Mouse (Mus musculus): ENCODE data around the gene Efemp2. TPM values are rescaled to one million over a fixed set of nuclear protein-coding genes. Genes with fewer than 3 reads are reported as not detected.

Gene Efemp2
- polyA plus RNA-seq, 1 experiment from 2014 or later: 54.0 TPM

- Histone ChIP-seq H3K4me3 (replicated peaks) (no peak overlapping the region), H3K36me3 (no peaks in the 10 kb centered on the region), H3K27ac (replicated peaks) (0 out of 2 replicates have a peak overlapping the region, but pooled peaks have one; percentile 45), H3K27me3 (replicated peaks) (no peaks in the 10 kb centered on the region), H3K4me1 (peaks cover 33% of the 10 kb centered on the region), H3K4me2 (peak overlapping the region; percentile 11; the same call in 1 of the 2 replicates), H3K9me3 (replicated peaks) (no peaks in the 10 kb centered on the region), H3K9ac (replicated peaks) (no peak overlapping the region)
- no peak for ATAC-seq (ENCODE audit: low FRiP score)
- 80% methylated on average over 12 of the region's 12 CpGs for WGBS
Measured at GRCm38 (mm10) chr19:5512091-5513004, 38.6 kb downstream of the Efemp2 start.

GRCm38 (mm10) chr19:5513005-5513349 is 39.2 kb downstream of the Efemp2 start:
- Histone ChIP-seq H3K9ac (replicated peaks) (no peak overlapping the region), H3K27ac (replicated peaks) (no peak overlapping the region), H3K9me3 (replicated peaks) (no peaks in the 10 kb centered on the region), H3K36me3 (no peaks in the 10 kb centered on the region), H3K4me3 (replicated peaks) (no peak overlapping the region), H3K4me1 (peaks cover 32% of the 10 kb centered on the region), H3K4me2 (no peak overlapping the region), H3K27me3 (replicated peaks) (no peaks in the 10 kb centered on the region)
- 91% methylated on average over 3 of the region's 3 CpGs for WGBS
- no peak for ATAC-seq (ENCODE audit: low FRiP score)

DNA sequence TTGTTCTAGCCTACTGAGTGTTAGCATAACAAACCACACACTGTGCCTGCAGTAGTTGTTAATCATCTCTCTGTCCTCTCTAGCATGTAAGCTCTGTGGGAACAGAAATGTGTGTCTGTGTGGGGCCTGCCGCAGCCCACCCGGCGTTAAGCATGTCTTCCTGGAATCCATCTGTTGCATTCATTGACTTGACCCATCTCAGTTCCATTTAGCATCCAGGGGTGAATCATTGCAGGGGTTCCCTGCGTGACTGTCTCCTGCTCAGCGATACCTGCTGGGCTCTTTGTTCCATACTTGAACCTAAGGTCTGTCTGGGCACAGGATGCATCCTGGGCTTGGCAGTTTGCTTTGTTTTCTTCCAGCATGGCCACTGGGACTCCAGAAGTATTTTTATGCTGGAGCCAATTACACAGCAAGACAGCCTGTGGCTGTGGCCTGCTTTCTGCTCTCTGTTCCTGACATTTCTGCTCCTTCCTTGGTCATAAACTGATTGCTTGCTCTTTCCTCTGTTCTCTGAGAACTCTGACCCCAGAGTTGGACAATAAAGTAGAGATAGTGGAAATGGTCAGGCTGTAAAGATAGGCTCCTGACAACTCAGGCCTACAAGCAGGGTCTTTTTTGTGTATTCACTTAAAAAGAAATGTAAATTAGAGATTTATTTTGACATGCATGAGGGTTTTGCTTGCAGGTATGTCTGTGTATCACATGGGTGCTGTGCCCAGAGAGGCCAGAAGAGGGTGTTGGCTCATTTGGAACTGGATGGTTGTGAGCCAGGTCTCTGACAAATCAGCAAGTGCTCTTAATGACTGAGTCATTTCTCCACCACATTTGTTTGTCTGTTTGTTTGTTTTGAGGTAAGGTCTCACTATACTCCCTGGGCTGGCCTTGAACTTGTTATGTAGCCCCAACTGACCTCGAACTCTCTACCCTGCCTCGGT is 42.4 kb downstream of the Efemp2 start:
- 82% methylated on average over 7 of the region's 7 CpGs for WGBS

GRCm38 (mm10) chr19:5516906-5517505 is 43.3 kb downstream of the Efemp2 start:
- no peak for ATAC-seq (ENCODE audit: low FRiP score)
- H3K9ac ChIP-seq (replicated peaks): no peak overlapping the region
- H3K36me3 ChIP-seq: no peaks in the 10 kb centered on the region
- no peak overlapping the region for H3K4me2 ChIP-seq
- H3K9me3 ChIP-seq (replicated peaks): no peaks in the 10 kb centered on the region
- H3K27me3 ChIP-seq (replicated peaks): no peaks in the 10 kb centered on the region
- no peak overlapping the region for H3K27ac ChIP-seq (replicated peaks)
- peaks cover 7% of the 10 kb centered on the region; the same call in 1 of the 2 replicates for H3K4me1 ChIP-seq
- no peak overlapping the region for H3K4me3 ChIP-seq (replicated peaks)
- WGBS: 77% methylated on average over 8 of the region's 8 CpGs

More for the DNA sequence above, 42.4 kb downstream of the Efemp2 start:
- Histone ChIP-seq H3K27ac (replicated peaks) (no peak overlapping the region), H3K27me3 (replicated peaks) (no peaks in the 10 kb centered on the region), H3K9ac (replicated peaks) (no peak overlapping the region), H3K4me1 (peaks cover 10% of the 10 kb centered on the region), H3K36me3 (no peaks in the 10 kb centered on the region), H3K9me3 (replicated peaks) (no peaks in the 10 kb centered on the region), H3K4me3 (replicated peaks) (no peak overlapping the region), H3K4me2 (no peak overlapping the region)
- ATAC-seq (ENCODE audit: low FRiP score): no peak

DNA sequence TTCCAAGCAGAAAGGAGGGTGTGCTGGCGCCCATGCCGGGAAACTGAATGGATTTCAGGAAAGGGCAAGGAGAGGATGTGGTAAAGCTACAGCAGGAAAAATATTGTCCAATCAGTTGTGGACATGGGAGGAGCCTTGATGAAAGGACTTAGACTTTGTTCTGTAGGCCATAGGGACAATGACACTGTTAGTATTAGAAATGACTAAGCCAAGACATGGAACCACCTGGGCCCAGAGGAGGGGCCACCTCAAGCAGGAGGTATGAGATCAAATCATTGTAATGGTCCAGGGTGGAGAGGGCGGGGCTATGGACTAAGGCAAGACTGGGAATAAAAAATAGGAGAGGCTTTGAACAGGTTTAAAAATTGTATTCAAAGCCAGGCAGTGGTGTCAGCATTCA is 45.0 kb downstream of the Efemp2 start:
- Histone ChIP-seq H3K27me3 (replicated peaks) (no peaks in the 10 kb centered on the region), H3K27ac (replicated peaks) (no peak overlapping the region), H3K9ac (replicated peaks) (no peak overlapping the region), H3K4me2 (no peak overlapping the region), H3K4me1 (no peaks in the 10 kb centered on the region), H3K4me3 (replicated peaks) (no peak overlapping the region), H3K36me3 (no peaks in the 10 kb centered on the region), H3K9me3 (replicated peaks) (no peaks in the 10 kb centered on the region)
- 88% methylated on average over 3 of the region's 3 CpGs for WGBS
- ATAC-seq (ENCODE audit: low FRiP score): no peak

- H3K27me3 ChIP-seq (replicated peaks): no peaks in the 10 kb centered on the region
- H3K9me3 ChIP-seq (replicated peaks): no peaks in the 10 kb centered on the region
- H3K4me3 ChIP-seq (replicated peaks): no peak overlapping the region
- H3K4me1 ChIP-seq: peaks cover 13% of the 10 kb centered on the region
- H3K36me3 ChIP-seq: no peaks in the 10 kb centered on the region
- WGBS: 75% methylated on average over 5 of the region's 5 CpGs
- no peak overlapping the region for H3K4me2 ChIP-seq
- H3K9ac ChIP-seq (replicated peaks): no peak overlapping the region
- H3K27ac ChIP-seq (replicated peaks): no peak overlapping the region
- ATAC-seq (ENCODE audit: low FRiP score): no peak
Measured at GRCm38 (mm10) chr19:5525204-5525603, 51.5 kb downstream of the Efemp2 start.

- peaks cover 8% of the 10 kb centered on the region; the same call in 1 of the 2 replicates for H3K27me3 ChIP-seq (replicated peaks)
- H3K36me3 ChIP-seq: no peaks in the 10 kb centered on the region
- 0 out of 2 replicates have a peak overlapping the region, but pooled peaks have one; percentile 2 for H3K4me3 ChIP-seq (replicated peaks)
- no peak overlapping the region for H3K9ac ChIP-seq (replicated peaks)
- H3K27ac ChIP-seq (replicated peaks): no peak overlapping the region
- H3K4me1 ChIP-seq: peaks cover 15% of the 10 kb centered on the region
- no peaks in the 10 kb centered on the region for H3K9me3 ChIP-seq (replicated peaks)
- peak; percentile 84; the same call in 1 of the 2 replicates for ATAC-seq (ENCODE audit: low FRiP score)
- WGBS: 13% methylated on average over 20 of the region's 20 CpGs
- H3K4me2 ChIP-seq: peak overlapping the region; percentile 48
Measured at GRCm38 (mm10) chr19:5529325-5530137, 55.8 kb downstream of the Efemp2 start.

DNA sequence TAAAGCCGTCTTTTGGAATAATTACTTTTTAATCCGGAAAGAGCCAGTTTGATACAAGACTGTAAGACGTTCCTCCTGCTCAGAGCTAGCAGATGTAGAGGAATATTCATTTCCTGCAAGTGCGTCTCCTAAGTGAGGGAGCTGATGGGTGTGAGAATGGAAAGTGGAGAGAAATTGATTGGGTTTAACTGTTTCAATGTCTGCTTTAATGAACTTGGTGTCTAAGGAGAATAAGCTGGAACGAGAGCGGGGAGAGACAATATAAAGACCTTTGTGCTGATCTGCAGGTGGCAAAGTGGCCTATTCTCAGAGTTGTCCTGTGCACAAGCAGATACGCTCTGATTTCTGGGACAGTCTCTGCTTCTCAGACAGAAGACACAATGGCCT is 56.4 kb downstream of the Efemp2 start:
- no peak overlapping the region for H3K27ac ChIP-seq (replicated peaks)
- no peaks in the 10 kb centered on the region for H3K36me3 ChIP-seq
- peaks cover 15% of the 10 kb centered on the region for H3K4me1 ChIP-seq
- peak overlapping the region; percentile 48; the same call in 1 of the 2 replicates for H3K4me2 ChIP-seq
- no peaks in the 10 kb centered on the region for H3K9me3 ChIP-seq (replicated peaks)
- no peak overlapping the region for H3K9ac ChIP-seq (replicated peaks)
- peaks cover 8% of the 10 kb centered on the region; the same call in 1 of the 2 replicates for H3K27me3 ChIP-seq (replicated peaks)
- H3K4me3 ChIP-seq (replicated peaks): no peak overlapping the region
- WGBS: 23% methylated on average over 7 of the region's 7 CpGs
- ATAC-seq (ENCODE audit: low FRiP score): no peak

Measured in neural tube, embryonic 15.5 days (tissue).